Mouse (Mus musculus): ENCODE data around the gene Fam131b. TPM values are rescaled to one million over a fixed set of nuclear protein-coding genes. Genes with fewer than 3 reads are reported as not detected.

Fam131b gene
- polyA plus RNA-seq, 1 experiment from 2014 or later: 0.05 TPM

DNA sequence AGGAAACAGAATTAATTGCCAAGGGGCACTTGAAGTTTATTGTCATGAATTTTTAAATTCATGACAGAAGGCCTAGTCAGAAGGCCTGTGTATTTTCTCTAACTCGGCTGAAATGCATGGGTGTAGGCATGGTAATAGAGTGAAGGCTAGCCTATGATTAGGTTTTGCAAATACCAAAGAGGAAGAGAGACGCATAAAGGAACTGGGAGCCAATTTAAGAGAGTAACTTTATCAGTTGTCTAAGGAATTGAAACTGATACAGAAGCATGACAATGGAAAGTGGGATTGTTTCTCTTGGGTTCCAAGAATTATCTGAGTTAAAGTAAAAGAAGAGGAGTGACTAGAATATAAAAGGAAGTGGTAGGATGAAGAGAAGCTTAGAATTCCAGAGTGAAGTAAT is 14.7 kb upstream of the Fam131b start:
- 88% methylated on average over 2 of the region's 2 CpGs for WGBS
- no peak overlapping the region for H3K4me2 ChIP-seq (replicated peaks; ENCODE audit: low read depth)
- H3K9me3 ChIP-seq (ENCODE audit: control insufficient read depth): no peaks in the 10 kb centered on the region
- H3K9ac ChIP-seq (ENCODE audit: low read depth, low read length): no peak overlapping the region
- no peaks in the 10 kb centered on the region for H3K4me1 ChIP-seq (replicated peaks; ENCODE audit: control insufficient read depth, insufficient read depth, low read length)
- no peak overlapping the region for H3K27ac ChIP-seq (ENCODE audit: low read depth, low read length)
- H3K36me3 ChIP-seq (ENCODE audit: control insufficient read depth, insufficient read depth): no peaks in the 10 kb centered on the region
- no peak for ATAC-seq
- no peak for TF ChIP-seq CTCF (IDR thresholded peaks at IDR 0.05; ENCODE audit: low read depth)
- no peaks in the 10 kb centered on the region for H3K27me3 ChIP-seq (replicated peaks; ENCODE audit: control insufficient read depth, insufficient read depth, low read length)
- no peak overlapping the region for H3K4me3 ChIP-seq (ENCODE audit: low read depth, low read length)

DNA sequence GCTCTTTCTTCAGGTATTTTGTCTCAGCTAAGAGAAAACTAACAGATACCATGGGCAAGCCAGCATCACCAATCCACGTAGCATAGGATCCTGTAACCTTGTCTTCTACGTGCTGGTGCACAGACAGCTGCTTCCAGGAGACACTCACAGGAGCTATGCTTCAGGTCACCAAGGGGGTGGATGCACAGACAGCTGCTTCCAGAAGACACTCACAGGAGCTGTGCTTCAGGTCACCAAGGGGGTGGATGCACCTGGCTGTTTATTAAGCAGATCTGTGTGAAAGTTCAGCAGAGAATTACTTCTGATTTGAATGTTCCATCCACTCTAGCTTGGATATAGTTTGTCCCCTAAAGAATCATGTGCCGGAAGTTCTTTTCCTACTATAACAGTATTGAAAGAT is 6.5 kb upstream of the Fam131b start:
- WGBS: 88% methylated on average over 3 of the region's 3 CpGs
- no peaks in the 10 kb centered on the region for H3K4me1 ChIP-seq (replicated peaks; ENCODE audit: control insufficient read depth, insufficient read depth, low read length)
- no peak for TF ChIP-seq CTCF (IDR thresholded peaks at IDR 0.05; ENCODE audit: low read depth)
- no peak overlapping the region for H3K4me2 ChIP-seq (replicated peaks; ENCODE audit: low read depth)
- H3K9ac ChIP-seq (ENCODE audit: low read depth, low read length): no peak overlapping the region
- no peak overlapping the region for H3K4me3 ChIP-seq (ENCODE audit: low read depth, low read length)
- ATAC-seq: no peak
- no peak overlapping the region for H3K27ac ChIP-seq (ENCODE audit: low read depth, low read length)
- no peaks in the 10 kb centered on the region for H3K36me3 ChIP-seq (ENCODE audit: control insufficient read depth, insufficient read depth)
- H3K27me3 ChIP-seq (replicated peaks; ENCODE audit: control insufficient read depth, insufficient read depth, low read length): no peaks in the 10 kb centered on the region; the same call in 1 of the 2 replicates
- H3K9me3 ChIP-seq (ENCODE audit: control insufficient read depth): no peaks in the 10 kb centered on the region

DNA sequence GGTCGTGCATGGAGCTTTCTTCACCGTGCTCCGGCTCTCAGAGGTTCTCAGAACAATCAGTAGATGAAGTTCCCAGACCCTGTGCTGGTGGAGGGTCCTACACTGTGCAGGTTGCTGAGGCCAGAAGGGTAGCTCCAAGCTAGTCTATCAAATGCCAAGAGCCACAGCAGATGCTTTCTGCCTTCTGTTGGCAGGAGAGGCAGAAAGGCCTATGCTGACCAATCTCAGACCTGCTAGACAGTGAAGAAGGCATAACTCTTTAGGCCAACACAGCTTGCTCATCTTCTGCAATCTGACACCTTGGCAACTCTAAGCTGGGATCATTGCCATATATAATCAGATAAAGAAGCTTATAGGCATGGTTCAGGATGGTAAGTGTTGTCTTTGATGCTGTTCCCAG is 5.8 kb upstream of the Fam131b start:
- H3K36me3 ChIP-seq (ENCODE audit: control insufficient read depth, insufficient read depth): no peaks in the 10 kb centered on the region
- H3K4me1 ChIP-seq (replicated peaks; ENCODE audit: control insufficient read depth, insufficient read depth, low read length): no peaks in the 10 kb centered on the region
- no peaks in the 10 kb centered on the region; the same call in 1 of the 2 replicates for H3K27me3 ChIP-seq (replicated peaks; ENCODE audit: control insufficient read depth, insufficient read depth, low read length)
- ATAC-seq: no peak
- no peak overlapping the region for H3K4me3 ChIP-seq (ENCODE audit: low read depth, low read length)
- H3K27ac ChIP-seq (ENCODE audit: low read depth, low read length): no peak overlapping the region
- H3K9me3 ChIP-seq (ENCODE audit: control insufficient read depth): no peaks in the 10 kb centered on the region
- no peak for TF ChIP-seq CTCF (IDR thresholded peaks at IDR 0.05; ENCODE audit: low read depth)
- no peak overlapping the region for H3K9ac ChIP-seq (ENCODE audit: low read depth, low read length)
- no peak overlapping the region for H3K4me2 ChIP-seq (replicated peaks; ENCODE audit: low read depth)
- 74% methylated on average over 3 of the region's 3 CpGs for WGBS

DNA sequence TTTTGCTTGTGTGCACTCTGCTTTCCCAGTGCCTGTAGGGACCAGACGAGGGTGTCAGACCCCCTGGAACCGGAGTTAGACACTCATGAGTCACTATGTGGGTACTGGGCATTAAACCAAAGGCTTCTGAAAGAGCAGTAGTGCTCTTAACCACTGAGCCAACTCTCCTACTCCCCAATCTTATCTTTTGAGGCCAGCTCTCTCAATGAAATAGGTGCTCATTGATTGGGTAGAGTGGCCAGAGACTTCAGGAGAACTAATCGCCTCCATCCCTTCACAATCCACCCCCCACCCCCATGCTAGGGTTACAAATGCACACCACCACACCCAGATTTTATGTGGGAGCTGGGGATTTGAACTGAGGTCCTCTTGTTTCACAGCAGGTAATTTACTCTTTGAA is 4.3 kb upstream of the Fam131b start:
- Histone ChIP-seq H3K4me3 (ENCODE audit: low read depth, low read length) (no peak overlapping the region), H3K9ac (ENCODE audit: low read depth, low read length) (no peak overlapping the region), H3K36me3 (ENCODE audit: control insufficient read depth, insufficient read depth) (no peaks in the 10 kb centered on the region), H3K4me1 (replicated peaks; ENCODE audit: control insufficient read depth, insufficient read depth, low read length) (no peaks in the 10 kb centered on the region), H3K27ac (ENCODE audit: low read depth, low read length) (no peak overlapping the region), H3K9me3 (ENCODE audit: control insufficient read depth) (no peaks in the 10 kb centered on the region), H3K27me3 (replicated peaks; ENCODE audit: control insufficient read depth, insufficient read depth, low read length) (peaks cover 14% of the 10 kb centered on the region), H3K4me2 (replicated peaks; ENCODE audit: low read depth) (no peak overlapping the region)
- WGBS: 62% methylated on average over 3 of the region's 3 CpGs
- no peak for ATAC-seq
- no peak for TF ChIP-seq CTCF (IDR thresholded peaks at IDR 0.05; ENCODE audit: low read depth)

DNA sequence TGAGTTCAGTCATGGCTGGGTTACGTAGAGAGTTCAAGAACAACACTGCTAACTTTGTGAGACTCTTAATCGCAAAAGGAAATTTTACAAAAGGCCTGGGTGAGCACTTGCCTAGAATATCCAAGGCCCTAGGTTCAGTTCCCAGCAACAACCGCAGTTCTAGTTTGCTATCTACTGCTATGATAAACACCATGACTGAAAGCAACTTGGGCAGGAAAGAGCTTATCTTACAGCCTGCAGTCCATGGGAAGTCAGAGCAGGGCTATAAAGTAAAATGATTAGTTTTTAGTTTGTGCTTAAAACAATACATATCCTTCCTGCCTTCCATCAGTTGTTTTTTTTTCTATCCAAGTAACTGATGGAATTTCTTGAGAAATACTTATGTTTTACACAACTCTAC is 2.1 kb upstream of the Fam131b start:
- Histone ChIP-seq H3K4me3 (ENCODE audit: low read depth, low read length) (no peak overlapping the region), H3K4me1 (replicated peaks; ENCODE audit: control insufficient read depth, insufficient read depth, low read length) (no peaks in the 10 kb centered on the region), H3K36me3 (ENCODE audit: control insufficient read depth, insufficient read depth) (no peaks in the 10 kb centered on the region), H3K9me3 (ENCODE audit: control insufficient read depth) (no peaks in the 10 kb centered on the region), H3K9ac (ENCODE audit: low read depth, low read length) (no peak overlapping the region), H3K27me3 (replicated peaks; ENCODE audit: control insufficient read depth, insufficient read depth, low read length) (peaks cover 29% of the 10 kb centered on the region), H3K27ac (ENCODE audit: low read depth, low read length) (no peak overlapping the region), H3K4me2 (replicated peaks; ENCODE audit: low read depth) (no peak overlapping the region)
- WGBS: 89% methylated on average over 3 of the region's 3 CpGs
- TF ChIP-seq CTCF (IDR thresholded peaks at IDR 0.05; ENCODE audit: low read depth): no peak
- no peak for ATAC-seq

DNA sequence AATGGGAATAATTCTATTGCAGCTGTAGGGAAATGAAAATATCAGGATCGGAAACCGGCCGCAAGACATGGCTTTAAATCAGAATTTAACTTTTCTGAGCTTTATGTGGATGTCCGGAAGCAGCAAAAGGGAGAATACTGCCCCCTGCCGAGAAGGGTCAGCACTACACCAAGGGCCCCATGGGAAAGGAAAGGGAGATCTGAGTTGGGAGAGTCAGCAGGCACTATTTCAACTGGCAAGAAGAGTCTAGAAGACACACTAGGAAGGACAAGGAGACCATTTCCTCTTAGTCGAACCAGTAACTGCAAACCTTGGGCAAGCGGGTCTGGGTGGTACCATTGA is 796 bp upstream of the Fam131b start:
- peak; percentile 86 for TF ChIP-seq CTCF (IDR thresholded peaks at IDR 0.05; ENCODE audit: low read depth)
- 5% methylated on average over 7 of the region's 7 CpGs for WGBS
- peaks cover 37% of the 10 kb centered on the region for H3K27me3 ChIP-seq (replicated peaks; ENCODE audit: control insufficient read depth, insufficient read depth, low read length)
- H3K4me3 ChIP-seq (ENCODE audit: low read depth, low read length): peak overlapping the region; percentile 56
- no peaks in the 10 kb centered on the region for H3K9me3 ChIP-seq (ENCODE audit: control insufficient read depth)
- peak overlapping the region; percentile 88 for H3K4me2 ChIP-seq (replicated peaks; ENCODE audit: low read depth)
- H3K9ac ChIP-seq (ENCODE audit: low read depth, low read length): no peak overlapping the region
- ATAC-seq: no peak
- no peak overlapping the region for H3K27ac ChIP-seq (ENCODE audit: low read depth, low read length)
- no peaks in the 10 kb centered on the region for H3K36me3 ChIP-seq (ENCODE audit: control insufficient read depth, insufficient read depth)
- H3K4me1 ChIP-seq (replicated peaks; ENCODE audit: control insufficient read depth, insufficient read depth, low read length): no peaks in the 10 kb centered on the region

DNA sequence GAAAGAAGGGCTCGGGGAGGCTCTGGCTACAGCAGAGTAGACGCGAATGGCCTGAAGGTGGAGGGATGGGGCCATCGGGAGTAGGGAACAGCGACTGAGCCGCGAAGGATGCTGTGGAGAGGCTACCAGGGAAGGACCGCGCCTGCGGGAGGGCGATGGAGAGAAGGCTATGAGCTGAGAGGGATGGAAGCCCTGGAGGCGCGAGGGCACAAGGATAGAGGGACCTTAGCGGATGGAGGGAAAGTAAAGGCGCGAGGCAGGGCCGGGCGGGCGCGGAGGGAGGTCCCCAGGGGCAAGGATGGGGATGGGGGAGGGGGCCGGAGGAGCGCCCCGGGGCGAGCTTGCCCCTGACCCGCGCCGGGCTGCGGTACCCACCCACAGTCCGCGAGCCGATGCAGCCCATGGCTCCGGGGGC is 369 bp downstream of the Fam131b start:
- H3K4me2 ChIP-seq (replicated peaks; ENCODE audit: low read depth): peak overlapping the region; percentile 88
- under 1% methylated on average over 19 of the region's 32 CpGs for WGBS
- H3K4me3 ChIP-seq (ENCODE audit: low read depth, low read length): peak overlapping the region; percentile 56
- no peaks in the 10 kb centered on the region for H3K4me1 ChIP-seq (replicated peaks; ENCODE audit: control insufficient read depth, insufficient read depth, low read length)
- peak; percentile 25; the same call in 1 of the 2 replicates for ATAC-seq
- no peak overlapping the region for H3K9ac ChIP-seq (ENCODE audit: low read depth, low read length)
- no peaks in the 10 kb centered on the region for H3K36me3 ChIP-seq (ENCODE audit: control insufficient read depth, insufficient read depth)
- no peaks in the 10 kb centered on the region for H3K9me3 ChIP-seq (ENCODE audit: control insufficient read depth)
- H3K27ac ChIP-seq (ENCODE audit: low read depth, low read length): no peak overlapping the region
- no peak for TF ChIP-seq CTCF (IDR thresholded peaks at IDR 0.05; ENCODE audit: low read depth)
- H3K27me3 ChIP-seq (replicated peaks; ENCODE audit: control insufficient read depth, insufficient read depth, low read length): peaks cover 37% of the 10 kb centered on the region
